Comparison of ENCODE assay signal across 9 mouse cellular contexts in the genomic region with DNA sequence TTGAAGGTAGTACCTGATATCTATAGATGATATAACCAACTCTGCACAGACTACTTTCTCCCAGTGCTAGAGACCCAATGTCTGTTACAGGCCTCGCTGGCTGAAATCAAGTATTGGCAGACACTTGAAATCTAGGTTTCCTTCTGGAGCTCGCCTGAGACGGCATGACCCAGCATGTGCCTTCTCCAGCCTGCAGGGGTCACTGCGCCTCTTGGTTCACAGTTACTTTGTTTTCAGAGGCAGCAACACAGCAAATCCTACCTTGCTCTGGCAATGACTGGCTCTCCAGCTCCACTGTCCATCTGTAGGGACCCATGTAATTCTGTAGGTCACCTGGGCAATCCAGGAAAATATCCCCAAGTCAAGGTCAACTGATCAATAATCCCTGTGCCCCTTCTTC.
DNase-seq lines count a peak whose midpoint lies in the region; ATAC-seq and TF ChIP-seq lines count a peak whose summit lies in the region.
"Had no signal": no experiment of that assay in that cellular context is flagged by ENCODE, and none has a peak within 500 bp of the region (broad histone marks: within the 10 kb centered on the region; RNA-seq: fewer than 3 reads in every experiment).

No protein-coding gene starts in this region.

- no peaks in the 10 kb centered on the region for H3K9me3 ChIP-seq in heart, postnatal 0 days (replicated peaks; ENCODE audit: control insufficient read depth, low read length)
- H3K9me3 ChIP-seq in heart, embryonic 12.5 days (replicated peaks), result 0 out of 2 replicates have a peak, but pooled peaks cover 4% of the 10 kb centered on the region
- H3K9me3 ChIP-seq in hindbrain, postnatal 0 days (ENCODE audit: low read length), result no peaks in the 10 kb centered on the region

- 0 out of 2 replicates have a peak, but pooled peaks have one; percentile 44 for ATAC-seq in heart, postnatal 0 days (ENCODE audit: insufficient read depth, low read depth)
- no peak for ATAC-seq in heart, embryonic 12.5 days (ENCODE audit: insufficient number of reproducible peaks, low FRiP score)
- no peak for ATAC-seq in hindbrain, postnatal 0 days
- no peak for ATAC-seq in inflammation-experienced regulatory T-cells, adult 6 months

- peak; percentile 12 for DNase-seq in heart, postnatal 0 days (ENCODE audit: low spot score)
- DNase-seq in thymus, adult 2 months, result peak; percentile 6
- DNase-seq in thymus, adult 18-20 months, result no peak
- DNase-seq in brain, adult 2 months (ENCODE audit: low read depth, low spot score), result peak; percentile 62
- peak; percentile 60 for DNase-seq in hindbrain, postnatal 0 days (ENCODE audit: low spot score)
- DNase-seq in lung, postnatal 10 days, result peak; percentile 39

- no peaks in the 10 kb centered on the region for H3K27me3 ChIP-seq in heart, postnatal 0 days (ENCODE audit: control insufficient read depth, insufficient read depth, low read length)
- H3K27me3 ChIP-seq in heart, embryonic 12.5 days (replicated peaks), result no peaks in the 10 kb centered on the region
- H3K27me3 ChIP-seq in thymus, adult 2 months (ENCODE audit: control insufficient read depth, insufficient read depth, low read length), result no peaks in the 10 kb centered on the region
- H3K27me3 ChIP-seq in hindbrain, postnatal 0 days (ENCODE audit: insufficient read depth, low read length), result no peaks in the 10 kb centered on the region

- no peak for TF ChIP-seq EP300 in heart, postnatal 0 days (IDR thresholded peaks at IDR 0.05; ENCODE audit: low read depth)

- H3K27ac ChIP-seq in heart, postnatal 0 days (ENCODE audit: low read depth), result no peak overlapping the region
- H3K27ac ChIP-seq in heart, embryonic 12.5 days (ENCODE audit: poor library complexity, severe bottlenecking), result no peak overlapping the region
- no peak overlapping the region for H3K27ac ChIP-seq in thymus, adult 2 months (ENCODE audit: control insufficient read depth, insufficient read depth, low read length)
- no peak overlapping the region for H3K27ac ChIP-seq in hindbrain, postnatal 0 days

- H3K9ac ChIP-seq in heart, postnatal 0 days (replicated peaks; ENCODE audit: low read depth, low read length), result no peak overlapping the region
- H3K9ac ChIP-seq in heart, embryonic 12.5 days, result no peak overlapping the region
- H3K9ac ChIP-seq in hindbrain, postnatal 0 days (replicated peaks; ENCODE audit: low read length), result no peak overlapping the region

- no peak overlapping the region for H3K4me2 ChIP-seq in heart, postnatal 0 days (ENCODE audit: low read depth, low read length)
- H3K4me2 ChIP-seq in heart, embryonic 12.5 days, result no peak overlapping the region
- H3K4me2 ChIP-seq in hindbrain, postnatal 0 days (ENCODE audit: low read depth, low read length), result no peak overlapping the region

- peak; percentile 67 for TF ChIP-seq CTCF in heart, postnatal 0 days (IDR thresholded peaks at IDR 0.05; ENCODE audit: low read depth)
- no peak for TF ChIP-seq CTCF in thymus, adult 2 months (IDR thresholded peaks at IDR 0.05; ENCODE audit: borderline replicate concordance, control insufficient read depth, extremely low read depth, insufficient read depth, low read length, poor library complexity)
- TF ChIP-seq CTCF in hindbrain, postnatal 0 days (IDR thresholded peaks at IDR 0.05; ENCODE audit: low read depth), result peak; percentile 71

- no peaks in the 10 kb centered on the region for H3K4me1 ChIP-seq in heart, postnatal 0 days (ENCODE audit: control insufficient read depth, insufficient read depth)
- H3K4me1 ChIP-seq in heart, embryonic 12.5 days (replicated peaks), result 0 out of 2 replicates have a peak, but pooled peaks cover 7% of the 10 kb centered on the region
- no peaks in the 10 kb centered on the region for H3K4me1 ChIP-seq in thymus, adult 2 months (replicated peaks; ENCODE audit: control insufficient read depth, insufficient read depth, low read length)
- no peaks in the 10 kb centered on the region for H3K4me1 ChIP-seq in hindbrain, postnatal 0 days (ENCODE audit: insufficient read depth, low read length)

- WGBS in heart, postnatal 0 days, result 24% methylated on average over 4 of the region's 4 CpGs
- WGBS in heart, embryonic 12.5 days, result 18% methylated on average over 4 of the region's 4 CpGs
- WGBS in thymus, adult 2 months, result 29% methylated on average over 4 of the region's 4 CpGs
- 31% methylated on average over 4 of the region's 4 CpGs for WGBS in hindbrain, postnatal 0 days

- TF ChIP-seq POLR2A in thymus, adult 2 months (IDR thresholded peaks at IDR 0.05; ENCODE audit: control insufficient read depth, extremely low read depth, insufficient read depth, low read length, poor library complexity), result no peak

- no peaks in the 10 kb centered on the region for H3K36me3 ChIP-seq in heart, postnatal 0 days (replicated peaks; ENCODE audit: control insufficient read depth, insufficient read depth, low read length)
- H3K36me3 ChIP-seq in heart, embryonic 12.5 days, result no peaks in the 10 kb centered on the region
- H3K36me3 ChIP-seq in thymus, adult 2 months (ENCODE audit: control insufficient read depth, insufficient read depth, low read length), result no peaks in the 10 kb centered on the region
- no peaks in the 10 kb centered on the region for H3K36me3 ChIP-seq in hindbrain, postnatal 0 days (ENCODE audit: insufficient read depth, low read length)

- H3K4me3 ChIP-seq in heart, postnatal 0 days (ENCODE audit: low read depth, low read length), result no peak overlapping the region
- H3K4me3 ChIP-seq in heart, embryonic 12.5 days, result no peak overlapping the region
- no peak overlapping the region for H3K4me3 ChIP-seq in thymus, adult 2 months (ENCODE audit: control insufficient read depth, insufficient read depth, low read length)
- H3K4me3 ChIP-seq in hindbrain, postnatal 0 days (ENCODE audit: low read length), result no peak overlapping the region
- H3K4me3 ChIP-seq: myocyte had no signal

Comparison
In these comparisons a context has a peak if more than half of its experiments do, and no peak if none do; other contexts are left out.
1. DNase-seq: peak in heart, postnatal 0 days (single experiment), thymus, adult 2 months (single experiment), brain, adult 2 months (single experiment), hindbrain, postnatal 0 days (single experiment) and lung, postnatal 10 days (single experiment); none in thymus, adult 18-20 months (0 of 2).